In the genomic region with DNA sequence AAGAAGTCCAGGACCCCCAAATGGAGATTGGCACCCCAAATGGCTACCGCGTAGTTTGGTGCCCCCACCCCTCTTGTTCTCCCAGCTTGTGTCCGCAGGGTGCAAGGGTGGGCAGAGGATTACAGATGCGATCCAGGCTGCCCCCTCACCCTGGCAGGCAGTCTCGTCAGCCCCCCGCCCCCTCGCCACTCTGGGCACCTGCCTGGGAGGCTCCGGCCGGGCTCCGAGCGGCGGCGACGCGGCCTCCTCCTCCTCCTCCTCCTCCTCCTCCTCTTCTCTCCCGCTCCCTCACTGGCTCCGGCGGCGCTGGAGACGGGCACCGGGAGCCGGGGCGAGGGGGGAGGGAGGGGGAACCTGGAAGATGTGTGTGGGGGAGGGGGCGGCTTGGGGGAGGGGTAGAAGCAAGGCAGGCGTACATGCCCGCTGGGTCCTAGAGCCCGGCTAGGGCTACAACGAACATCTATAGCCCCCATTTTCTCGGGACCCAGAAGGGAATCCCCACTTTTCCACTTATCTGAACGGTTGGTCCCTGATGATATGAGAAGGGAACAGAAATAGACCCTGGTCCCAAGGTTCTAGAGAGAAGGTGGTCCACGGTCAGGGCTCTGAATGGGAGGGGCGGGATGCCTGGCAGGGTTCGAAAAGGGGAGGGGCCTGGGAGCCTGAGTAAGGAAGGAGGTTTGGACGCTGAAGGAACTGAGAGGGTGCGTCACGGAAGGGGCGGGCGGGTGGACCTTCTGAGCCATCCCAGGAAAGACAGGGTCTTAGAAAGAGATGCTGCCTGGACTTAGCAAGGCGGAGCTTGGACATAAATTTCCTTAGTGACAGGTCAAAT, we compare ENCODE assay signal across 8 mouse cellular contexts. TPM values are rescaled to one million over a fixed set of nuclear protein-coding genes. Genes with fewer than 3 reads are reported as not detected.
A peak's percentile ranks its signal among the peaks of the same experiment; 100 is the strongest.
DNase-seq lines count a peak whose midpoint lies in the region; ATAC-seq and TF ChIP-seq lines count a peak whose summit lies in the region.

No protein-coding gene starts in this region.

- peaks cover 7% of the 10 kb centered on the region for H3K36me3 ChIP-seq in C2C12 (ENCODE audit: control insufficient read depth, insufficient read depth)
- peaks cover 19% of the 10 kb centered on the region for H3K36me3 ChIP-seq in embryonic facial prominence, embryonic 12.5 days
- H3K36me3 ChIP-seq in heart, adult 2 months (ENCODE audit: control insufficient read depth, insufficient read depth, low read length), result no peaks in the 10 kb centered on the region
- H3K36me3 ChIP-seq in limb, embryonic 11.5 days (ENCODE audit: control insufficient read depth, insufficient read depth, low read length), result peaks cover 7% of the 10 kb centered on the region
- H3K36me3 ChIP-seq in midbrain, embryonic 11.5 days (ENCODE audit: control insufficient read depth, insufficient read depth, low read length), result peaks cover 7% of the 10 kb centered on the region; the same call in 1 of the 2 replicates
- peaks cover 14% of the 10 kb centered on the region for H3K36me3 ChIP-seq in stomach, embryonic 14.5 days (ENCODE audit: control insufficient read depth, insufficient read depth, low read length)

- H3K9ac ChIP-seq in embryonic facial prominence, embryonic 12.5 days, result peak overlapping the region; percentile 59
- peak overlapping the region; percentile 71 for H3K9ac ChIP-seq in heart, adult 2 months (ENCODE audit: low read depth, low read length)
- H3K9ac ChIP-seq in limb, embryonic 11.5 days (ENCODE audit: low read length), result peak overlapping the region; percentile 56
- H3K9ac ChIP-seq in midbrain, embryonic 11.5 days (ENCODE audit: low read length), result peak overlapping the region; percentile 67
- H3K9ac ChIP-seq in stomach, embryonic 14.5 days (replicated peaks; ENCODE audit: low read depth, low read length), result peak overlapping the region; percentile 33

- peak; percentile 87 to 93 for DNase-seq in adrenal gland, postnatal 36 days
- DNase-seq in heart, adult 2 months, result peak; percentile 78 to 83
- peak; percentile 74 for DNase-seq in kidney, adult 11 months
- peak; percentile 87 for DNase-seq in limb, embryonic 11.5 days (ENCODE audit: low spot score)
- peak; percentile 99 for DNase-seq in midbrain, embryonic 11.5 days (ENCODE audit: low spot score, missing footprints)

- WGBS in embryonic facial prominence, embryonic 12.5 days, result under 1% methylated on average over 23 of the region's 39 CpGs
- WGBS in heart, adult 2 months, result under 1% methylated on average over 32 of the region's 39 CpGs
- 0% methylated on average over 31 of the region's 39 CpGs for WGBS in limb, embryonic 11.5 days
- WGBS in midbrain, embryonic 11.5 days, result 1% methylated on average over 31 of the region's 39 CpGs
- under 1% methylated on average over 28 of the region's 39 CpGs for WGBS in stomach, embryonic 14.5 days

- peak overlapping the region; percentile 44 for H3K4me3 ChIP-seq in C2C12 (ENCODE audit: insufficient read depth, poor library complexity, severe bottlenecking)
- H3K4me3 ChIP-seq in embryonic facial prominence, embryonic 12.5 days, result peak overlapping the region; percentile 73
- H3K4me3 ChIP-seq in heart, adult 2 months, result peak overlapping the region; percentile 75
- peak overlapping the region; percentile 61 for H3K4me3 ChIP-seq in limb, embryonic 11.5 days (ENCODE audit: low read depth, low read length)
- H3K4me3 ChIP-seq in midbrain, embryonic 11.5 days (ENCODE audit: low read depth, low read length), result peak overlapping the region; percentile 55
- H3K4me3 ChIP-seq in stomach, embryonic 14.5 days (ENCODE audit: low read depth, low read length), result peak overlapping the region; percentile 63

- H3K9me3 ChIP-seq in embryonic facial prominence, embryonic 12.5 days, result no peaks in the 10 kb centered on the region
- H3K9me3 ChIP-seq in limb, embryonic 11.5 days (ENCODE audit: control insufficient read depth, low read length), result no peaks in the 10 kb centered on the region; the same call in 1 of the 2 replicates
- H3K9me3 ChIP-seq in midbrain, embryonic 11.5 days (ENCODE audit: control insufficient read depth, low read length), result no peaks in the 10 kb centered on the region
- no peaks in the 10 kb centered on the region for H3K9me3 ChIP-seq in stomach, embryonic 14.5 days (ENCODE audit: control insufficient read depth, low read depth, low read length)

- no peaks in the 10 kb centered on the region for H3K79me2 ChIP-seq in C2C12 (ENCODE audit: control insufficient read depth, insufficient read depth)
- H3K79me2 ChIP-seq in heart, adult 2 months (replicated peaks; ENCODE audit: control insufficient read depth, insufficient read depth, low read length), result no peaks in the 10 kb centered on the region

- peaks cover 29% of the 10 kb centered on the region for H3K4me1 ChIP-seq in embryonic facial prominence, embryonic 12.5 days
- H3K4me1 ChIP-seq in heart, adult 2 months (ENCODE audit: control insufficient read depth, insufficient read depth, low read length), result peaks cover 2% of the 10 kb centered on the region; the same call in 1 of the 2 replicates
- peaks cover 12% of the 10 kb centered on the region for H3K4me1 ChIP-seq in limb, embryonic 11.5 days (ENCODE audit: control insufficient read depth, insufficient read depth, low read length)
- H3K4me1 ChIP-seq in midbrain, embryonic 11.5 days (ENCODE audit: control insufficient read depth, insufficient read depth, low read length), result peaks cover 39% of the 10 kb centered on the region
- H3K4me1 ChIP-seq in stomach, embryonic 14.5 days (ENCODE audit: control insufficient read depth, insufficient read depth, low read length), result peaks cover 20% of the 10 kb centered on the region

- H3K79me3 ChIP-seq in C2C12 (ENCODE audit: low read depth), result no peaks in the 10 kb centered on the region

- peak; percentile 72 for ATAC-seq in embryonic facial prominence, embryonic 12.5 days (ENCODE audit: insufficient number of reproducible peaks, insufficient read depth, low FRiP score, low TSS enrichment)
- ATAC-seq in limb, embryonic 11.5 days (ENCODE audit: insufficient number of reproducible peaks, low FRiP score, low TSS enrichment, low read depth), result peak; percentile 67
- peak; percentile 80 for ATAC-seq in midbrain, embryonic 11.5 days (ENCODE audit: low FRiP score)
- ATAC-seq in stomach, embryonic 14.5 days (ENCODE audit: insufficient number of reproducible peaks, insufficient read depth, low FRiP score, low read depth), result peak; percentile 81

- peak overlapping the region; percentile 89 for H3ac ChIP-seq in C2C12 (ENCODE audit: control insufficient read depth, insufficient read length, low read depth)

- TF ChIP-seq EP300 in heart, adult 2 months (IDR thresholded peaks at IDR 0.05; ENCODE audit: insufficient read depth, low read depth, low read length), result no peak

- no peak for TF ChIP-seq POLR2A in heart, adult 2 months (IDR thresholded peaks at IDR 0.05; ENCODE audit: insufficient read depth, low read depth, low read length)

- peak overlapping the region; percentile 80 for H3K27ac ChIP-seq in embryonic facial prominence, embryonic 12.5 days
- peak overlapping the region; percentile 67; the same call in 1 of the 2 replicates for H3K27ac ChIP-seq in heart, adult 2 months
- H3K27ac ChIP-seq in limb, embryonic 11.5 days (replicated peaks; ENCODE audit: low read depth, low read length), result no peak overlapping the region
- H3K27ac ChIP-seq in midbrain, embryonic 11.5 days (ENCODE audit: low read depth, low read length), result peak overlapping the region; percentile 61
- peak overlapping the region; percentile 48; the same call in 1 of the 2 replicates for H3K27ac ChIP-seq in stomach, embryonic 14.5 days (ENCODE audit: low read length)

- intact Hi-C loops in heart, adult 2 months (cut with DNase I), result loop anchor here (2.0 to 10.0 kb wide), 2 partner anchors 13 to 355 kb away; a partner anchor contains a TSS

- peak overlapping the region; percentile 83 for H3K4me2 ChIP-seq in embryonic facial prominence, embryonic 12.5 days (replicated peaks)
- peak overlapping the region; percentile 50 for H3K4me2 ChIP-seq in limb, embryonic 11.5 days (ENCODE audit: low read depth, severe bottlenecking)
- H3K4me2 ChIP-seq in midbrain, embryonic 11.5 days, result peak overlapping the region; percentile 83
- peak overlapping the region; percentile 84 for H3K4me2 ChIP-seq in stomach, embryonic 14.5 days (replicated peaks; ENCODE audit: low read depth, low read length)

- H3K27me3 ChIP-seq in C2C12 (ENCODE audit: control insufficient read depth, insufficient read depth, insufficient read length), result no peaks in the 10 kb centered on the region
- peaks cover 47% of the 10 kb centered on the region for H3K27me3 ChIP-seq in embryonic facial prominence, embryonic 12.5 days
- H3K27me3 ChIP-seq in heart, adult 2 months (ENCODE audit: control insufficient read depth, insufficient read depth, low read length), result peaks cover 6% of the 10 kb centered on the region; the same call in 1 of the 2 replicates
- H3K27me3 ChIP-seq in limb, embryonic 11.5 days (ENCODE audit: control insufficient read depth, insufficient read depth, low read length), result peaks cover 39% of the 10 kb centered on the region
- H3K27me3 ChIP-seq in midbrain, embryonic 11.5 days (ENCODE audit: control insufficient read depth, insufficient read depth, low read length), result peaks cover 34% of the 10 kb centered on the region
- peaks cover 28% of the 10 kb centered on the region for H3K27me3 ChIP-seq in stomach, embryonic 14.5 days (ENCODE audit: control insufficient read depth, insufficient read depth, low read length)

- TF ChIP-seq CTCF in C2C12 (IDR thresholded peaks at IDR 0.05; ENCODE audit: control insufficient read depth, insufficient read depth, insufficient read length), result no peak
- TF ChIP-seq CTCF in heart, adult 2 months (IDR thresholded peaks at IDR 0.05), result no peak

RNA-seq across cellular contexts. Expression of a gene that starts 0.6 kb away (rescaled TPM):
- polyA plus RNA-seq in C2C12 (2012; fragmentation: generic; extraction: Trizol), result 0.82 TPM
- total RNA-seq in adrenal gland, postnatal 36 days (2021), result 1 to 10 TPM; 1.2 to 2.3 TPM
- polyA plus RNA-seq in embryonic facial prominence, embryonic 12.5 days (2016; fragmentation: Nextera tagmentation; extraction: Ambion mirVana), result 0.59 and 0.78 TPM in 2 replicates
- under 1 TPM; 0.18 to 0.29 TPM for total RNA-seq in heart, adult 2 months (2021)
- 0.35 and 0.43 TPM in 2 replicates for polyA plus RNA-seq in heart, adult 2 months (2012; rRNA removed)
- polyA plus RNA-seq in limb, embryonic 11.5 days (2014; fragmentation: Nextera tagmentation; extraction: Ambion mirVana), result 0.23 and 0.81 TPM in 2 replicates
- 0.60 and 0.63 TPM in 2 replicates for polyA plus RNA-seq in midbrain, embryonic 11.5 days (2014; fragmentation: Nextera tagmentation; extraction: Ambion mirVana)
- polyA plus RNA-seq in stomach, embryonic 14.5 days (2014; fragmentation: Nextera tagmentation; extraction: Ambion mirVana), result 0.38 and 0.49 TPM in 2 replicates

RNA-seq across cellular contexts. Expression of a gene that starts 0.8 kb away (rescaled TPM):
- 3.1 TPM for polyA plus RNA-seq in C2C12 (2012; fragmentation: generic; extraction: Trizol)
- 1 to 10 TPM; 5.5 to 6.1 TPM for total RNA-seq in adrenal gland, postnatal 36 days (2021)
- 5.9 and 6.3 TPM in 2 replicates for polyA plus RNA-seq in embryonic facial prominence, embryonic 12.5 days (2016; fragmentation: Nextera tagmentation; extraction: Ambion mirVana)
- 1 to 10 TPM in 1 of 2 experiments, under 1 TPM in 1; 0.52 to 1.0 TPM for total RNA-seq in heart, adult 2 months (2021)
- 1.2 and 1.6 TPM in 2 replicates for polyA plus RNA-seq in heart, adult 2 months (2012; rRNA removed)
- polyA plus RNA-seq in limb, embryonic 11.5 days (2014; fragmentation: Nextera tagmentation; extraction: Ambion mirVana), result 4.7 and 5.1 TPM in 2 replicates
- polyA plus RNA-seq in midbrain, embryonic 11.5 days (2014; fragmentation: Nextera tagmentation; extraction: Ambion mirVana), result 4.9 and 5.1 TPM in 2 replicates
- polyA plus RNA-seq in stomach, embryonic 14.5 days (2014; fragmentation: Nextera tagmentation; extraction: Ambion mirVana), result 5.9 TPM in 2 replicates

RNA-seq across cellular contexts. Expression of a gene that starts 11.1 kb away (rescaled TPM):
- polyA plus RNA-seq in C2C12 (2012; fragmentation: generic; extraction: Trizol), result 388 TPM
- 100 to 1,000 TPM; 188 to 194 TPM for total RNA-seq in adrenal gland, postnatal 36 days (2021)
- 278 and 280 TPM in 2 replicates for polyA plus RNA-seq in embryonic facial prominence, embryonic 12.5 days (2016; fragmentation: Nextera tagmentation; extraction: Ambion mirVana)
- total RNA-seq in heart, adult 2 months (2021), result 100 to 1,000 TPM; 103 to 116 TPM
- 120 and 191 TPM in 2 replicates for polyA plus RNA-seq in heart, adult 2 months (2012; rRNA removed)
- 336 and 340 TPM in 2 replicates for polyA plus RNA-seq in limb, embryonic 11.5 days (2014; fragmentation: Nextera tagmentation; extraction: Ambion mirVana)
- polyA plus RNA-seq in midbrain, embryonic 11.5 days (2014; fragmentation: Nextera tagmentation; extraction: Ambion mirVana), result 322 and 332 TPM in 2 replicates
- 264 and 268 TPM in 2 replicates for polyA plus RNA-seq in stomach, embryonic 14.5 days (2014; fragmentation: Nextera tagmentation; extraction: Ambion mirVana)

RNA-seq across cellular contexts. Expression of a gene that starts 13.4 kb away (rescaled TPM):
- polyA plus RNA-seq in C2C12 (2012; fragmentation: generic; extraction: Trizol), result 7.7 TPM
- total RNA-seq in adrenal gland, postnatal 36 days (2021), result 10 to 100 TPM; 10.6 to 12.8 TPM
- polyA plus RNA-seq in embryonic facial prominence, embryonic 12.5 days (2016; fragmentation: Nextera tagmentation; extraction: Ambion mirVana), result 12.9 and 15.6 TPM in 2 replicates
- total RNA-seq in heart, adult 2 months (2021), result 10 to 100 TPM; 10.4 to 12.7 TPM
- 16.3 and 18.0 TPM in 2 replicates for polyA plus RNA-seq in heart, adult 2 months (2012; rRNA removed)
- polyA plus RNA-seq in limb, embryonic 11.5 days (2014; fragmentation: Nextera tagmentation; extraction: Ambion mirVana), result 10.1 and 11.9 TPM in 2 replicates
- 13.6 and 14.8 TPM in 2 replicates for polyA plus RNA-seq in midbrain, embryonic 11.5 days (2014; fragmentation: Nextera tagmentation; extraction: Ambion mirVana)
- polyA plus RNA-seq in stomach, embryonic 14.5 days (2014; fragmentation: Nextera tagmentation; extraction: Ambion mirVana), result 17.7 and 17.8 TPM in 2 replicates

RNA-seq across cellular contexts. Expression of a gene that starts 34.8 kb away (rescaled TPM):
- 0.01 TPM for polyA plus RNA-seq in C2C12 (2012; fragmentation: generic; extraction: Trizol)
- total RNA-seq in adrenal gland, postnatal 36 days (2021), result 1 to 10 TPM; 1.2 to 1.6 TPM
- polyA plus RNA-seq in embryonic facial prominence, embryonic 12.5 days (2016; fragmentation: Nextera tagmentation; extraction: Ambion mirVana), result 0.92 and 1.1 TPM in 2 replicates
- 1 to 10 TPM; 1.4 TPM for total RNA-seq in heart, adult 2 months (2021)
- polyA plus RNA-seq in heart, adult 2 months (2012; rRNA removed), result 2.2 and 3.6 TPM in 2 replicates
- 0.25 and 0.37 TPM in 2 replicates for polyA plus RNA-seq in limb, embryonic 11.5 days (2014; fragmentation: Nextera tagmentation; extraction: Ambion mirVana)
- polyA plus RNA-seq in midbrain, embryonic 11.5 days (2014; fragmentation: Nextera tagmentation; extraction: Ambion mirVana), result 0.28 and 0.48 TPM in 2 replicates
- 0.51 and 0.73 TPM in 2 replicates for polyA plus RNA-seq in stomach, embryonic 14.5 days (2014; fragmentation: Nextera tagmentation; extraction: Ambion mirVana)
